In genomic region chr11:65788154-65788553, GRCm38 (mm10) we compare ENCODE assay signal across 8 mouse cellular contexts. TPM values are rescaled to one million over a fixed set of nuclear protein-coding genes. Genes with fewer than 3 reads are reported as not detected.
DNase-seq lines count a peak whose midpoint lies in the region; ATAC-seq and TF ChIP-seq lines count a peak whose summit lies in the region.

Gene Map2k4, minus strand, starts transcription at chr11:65788297.

- H3K4me1 ChIP-seq in ES-E14 (ENCODE audit: control insufficient read depth in 2 of 2, insufficient read depth in 2 of 2, low read length in 2 of 2, poor library complexity in 1 of 2) = no peaks in the 10 kb centered on the region; a peak in 1 of 4 replicates
- H3K4me1 ChIP-seq in forebrain, postnatal 0 days (ENCODE audit: insufficient read depth) = peaks cover 8% of the 10 kb centered on the region; the same call in 1 of the 2 replicates
- peaks cover 20% of the 10 kb centered on the region for H3K4me1 ChIP-seq in lung, embryonic 15.5 days

- no peaks in the 10 kb centered on the region for H3K27me3 ChIP-seq in forebrain, postnatal 0 days (ENCODE audit: insufficient read depth, low read length)
- no peaks in the 10 kb centered on the region for H3K27me3 ChIP-seq in lung, embryonic 15.5 days

- H3K9ac ChIP-seq in ES-E14 (ENCODE audit: insufficient read depth, low read depth, low read length, poor library complexity, severe bottlenecking) = peak within 1 kb of the TSS; percentile 92
- peak within 1 kb of the TSS; percentile 95 for H3K9ac ChIP-seq in forebrain, postnatal 0 days
- peak within 1 kb of the TSS; percentile 96 for H3K9ac ChIP-seq in lung, embryonic 15.5 days

- peak; percentile 68 for DNase-seq in ES-E14 (ENCODE audit: low read depth, low spot score)
- peak; percentile 94 to 97 for DNase-seq in cerebellum, adult 18-20 months
- DNase-seq in forebrain, postnatal 0 days = peak; percentile 94
- peak; percentile 95 for DNase-seq in heart, postnatal 4 days
- DNase-seq in layer of hippocampus, adult 8-10 months (ENCODE audit: low spot score in 2 of 2) = peak; percentile 69 to 87
- peak; percentile 89 for DNase-seq in ovary, adult 18-20 months (ENCODE audit: low spot score)
- DNase-seq in thymus, postnatal 0 days (ENCODE audit: low spot score) = peak; percentile 93

- H3K4me3 ChIP-seq in ES-E14 (ENCODE audit: insufficient read depth in 1 of 2, low read depth in 1 of 2, low read length in 2 of 2, poor library complexity in 1 of 2, severe bottlenecking in 1 of 2) = peak within 1 kb of the TSS; percentile 82 to 87
- peak within 1 kb of the TSS; percentile 98 for H3K4me3 ChIP-seq in forebrain, postnatal 0 days (ENCODE audit: low read depth, low read length)
- peak within 1 kb of the TSS; percentile 98 for H3K4me3 ChIP-seq in lung, embryonic 15.5 days

- H3K4me2 ChIP-seq in forebrain, postnatal 0 days (ENCODE audit: low read depth) = peak within 1 kb of the TSS; percentile 69
- H3K4me2 ChIP-seq in lung, embryonic 15.5 days = peak within 1 kb of the TSS; percentile 69

- H3K9me3 ChIP-seq in ES-E14 (ENCODE audit: control insufficient read depth, insufficient read depth, low read depth, low read length) = no peaks in the 10 kb centered on the region
- H3K9me3 ChIP-seq in forebrain, postnatal 0 days (ENCODE audit: low read length) = no peaks in the 10 kb centered on the region
- H3K9me3 ChIP-seq in lung, embryonic 15.5 days = no peaks in the 10 kb centered on the region

- no peaks in the 10 kb centered on the region for H3K36me3 ChIP-seq in ES-E14 (ENCODE audit: control insufficient read depth, insufficient read depth, low read length, poor library complexity, severe bottlenecking)
- no peaks in the 10 kb centered on the region for H3K36me3 ChIP-seq in forebrain, postnatal 0 days (ENCODE audit: insufficient read depth)
- no peaks in the 10 kb centered on the region for H3K36me3 ChIP-seq in lung, embryonic 15.5 days

- in situ Hi-C loops in ES-E14 (cut with MboI; ENCODE audit: low sequenced_read_pairs in 2 of 2, unreplicated experiment in 2 of 2) = no loop called here

- 3% methylated on average over 36 of the region's 36 CpGs for WGBS in forebrain, postnatal 0 days
- 0% methylated on average over 36 of the region's 36 CpGs for WGBS in lung, embryonic 15.5 days

- peak; percentile 100 for ATAC-seq in forebrain, postnatal 0 days
- peak; percentile 100 for ATAC-seq in lung, embryonic 15.5 days (ENCODE audit: borderline replicate concordance, extremely low read depth, low FRiP score, low TSS enrichment)

- TF ChIP-seq CTCF in forebrain, postnatal 0 days (IDR thresholded peaks at IDR 0.05; ENCODE audit: low read depth) = 0 out of 2 replicates have a peak, but pooled peaks have one; percentile 9

- H3K27ac ChIP-seq in ES-E14 (ENCODE audit: insufficient read depth, low read depth, low read length, poor library complexity, severe bottlenecking) = no peak within 1 kb of the TSS
- H3K27ac ChIP-seq in forebrain, postnatal 0 days (ENCODE audit: low read depth, low read length) = peak within 1 kb of the TSS; percentile 89
- peak within 1 kb of the TSS; percentile 87 for H3K27ac ChIP-seq in lung, embryonic 15.5 days

TF ChIP-seq in ES-E14, 5 proteins besides CTCF, POLR2A, EP300 and RAD21:
- 0 out of 2 replicates have a peak, but pooled peaks have one; percentile 39 for TF ChIP-seq HCFC1 (IDR thresholded peaks at IDR 0.05; ENCODE audit: borderline replicate concordance, insufficient read depth, low read length)
- no peak for TF ChIP-seq ZNF384 (IDR thresholded peaks at IDR 0.05; ENCODE audit: low read depth, low read length)
TF ChIP-seq in ES-E14: peak in this region for 1.

RNA-seq across cellular contexts. Expression of gene Map2k4, which starts in this region (rescaled TPM):
- 29.0 and 35.9 TPM in 2 replicates for total RNA-seq in ES-E14 (2012; rRNA removed)
- total RNA-seq in forebrain, postnatal 0 days (2014; rRNA removed) = 153 and 157 TPM in 2 replicates
- polyA plus RNA-seq in forebrain, postnatal 0 days (2015; fragmentation: Nextera tagmentation; extraction: Ambion mirVana) = 83.5 and 111 TPM in 2 replicates
- 10 to 100 TPM; 59.3 to 60.8 TPM for total RNA-seq in heart, postnatal 4 days (2021)
- total RNA-seq in layer of hippocampus, adult 8-10 months (2022) = 100 to 1,000 TPM; 183 to 224 (median 205) TPM
- 59.4 and 61.0 TPM in 2 replicates for polyA plus RNA-seq in lung, embryonic 15.5 days (2015; fragmentation: Nextera tagmentation; extraction: Ambion mirVana)
- polyA plus RNA-seq in thymus, postnatal 0 days (2015; fragmentation: Nextera tagmentation; extraction: Ambion mirVana) = 36.6 and 44.0 TPM in 2 replicates
